Mouse (Mus musculus): Measurements from ENCODE around the gene Macrod1.

DNA sequence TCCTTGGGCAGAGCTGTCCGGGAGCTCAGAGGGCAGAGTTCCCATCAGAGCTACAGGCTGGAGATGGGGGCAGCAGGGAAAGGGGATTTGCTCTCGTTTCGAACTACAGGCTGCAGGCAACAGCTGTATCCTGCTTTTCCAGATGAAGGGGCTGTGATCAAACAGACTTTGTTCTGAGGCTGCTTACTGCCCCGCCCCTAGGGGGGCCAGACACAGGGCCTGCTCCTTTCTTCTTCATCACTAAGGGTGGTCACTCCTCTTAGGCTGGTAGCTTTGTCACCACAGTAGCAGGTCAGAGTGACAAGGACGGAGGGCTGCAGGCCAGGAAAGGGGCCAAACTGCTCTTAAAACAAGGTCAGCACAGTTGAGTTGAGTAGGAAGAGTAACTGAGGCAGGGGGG, 53.5 kb downstream of the Macrod1 start:
- TF ChIP-seq CTCF (IDR thresholded peaks at IDR 0.05; ENCODE audit: low read depth, low read length), result no peak
- no peak for TF ChIP-seq EP300 (IDR thresholded peaks at IDR 0.05; ENCODE audit: insufficient read depth, low read depth, low read length)
